Mouse (Mus musculus): ENCODE measurements at regions not wholly inside any gene's neighbourhood (a gene's known extent, or its start where the extent isn't known, plus 50 kb on each side); places are given as distances from the start of the nearest gene placed in this dataset.
"Not testable (repeated sequence)": the region's sequence is repeated elsewhere in the genome, so short reads cannot be mapped to it uniquely, and the experiment has no call there.

DNA sequence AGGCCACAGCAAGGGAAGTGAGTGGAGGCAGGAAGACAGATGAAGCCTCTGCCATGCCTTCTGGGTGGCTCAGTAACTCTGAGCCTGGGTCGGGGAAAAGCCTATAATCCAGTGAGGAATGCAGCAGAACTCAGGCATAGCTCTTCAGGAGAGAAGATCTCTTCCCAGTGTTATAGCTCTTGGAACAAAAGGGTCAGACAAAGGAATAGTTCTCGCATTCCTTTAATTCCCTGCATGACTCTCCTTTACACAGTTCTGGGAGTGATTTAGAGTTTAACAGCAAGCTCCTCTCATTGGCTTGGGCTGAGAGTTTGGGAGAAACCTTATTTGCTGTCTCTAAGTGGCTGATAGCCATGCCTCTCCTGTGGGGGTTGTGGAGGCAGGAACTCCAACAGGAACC is 352.0 kb upstream of the Tacstd2 start:
- no peak for DNase-seq
- Histone ChIP-seq H3K36me3 (ENCODE audit: control insufficient read depth, insufficient read depth, low read length) (no peaks in the 10 kb centered on the region), H3K4me3 (no peak overlapping the region), H3K9ac (ENCODE audit: low read depth, low read length) (no peak overlapping the region), H3K79me2 (replicated peaks; ENCODE audit: control insufficient read depth, insufficient read depth, low read length) (no peaks in the 10 kb centered on the region), H3K4me1 (ENCODE audit: control insufficient read depth, insufficient read depth, low read length) (no peaks in the 10 kb centered on the region), H3K27ac (no peak overlapping the region), H3K27me3 (ENCODE audit: control insufficient read depth, insufficient read depth, low read length) (no peaks in the 10 kb centered on the region)
- 67% methylated on average over 2 of the region's 2 CpGs for WGBS
- intact Hi-C loops (cut with DNase I), result no loop called here
- TF ChIP-seq POLR2A (IDR thresholded peaks at IDR 0.05; ENCODE audit: insufficient read depth, low read depth, low read length) (no peak), EP300 (IDR thresholded peaks at IDR 0.05; ENCODE audit: insufficient read depth, low read depth, low read length) (no peak), CTCF (IDR thresholded peaks at IDR 0.05) (no peak)

DNA sequence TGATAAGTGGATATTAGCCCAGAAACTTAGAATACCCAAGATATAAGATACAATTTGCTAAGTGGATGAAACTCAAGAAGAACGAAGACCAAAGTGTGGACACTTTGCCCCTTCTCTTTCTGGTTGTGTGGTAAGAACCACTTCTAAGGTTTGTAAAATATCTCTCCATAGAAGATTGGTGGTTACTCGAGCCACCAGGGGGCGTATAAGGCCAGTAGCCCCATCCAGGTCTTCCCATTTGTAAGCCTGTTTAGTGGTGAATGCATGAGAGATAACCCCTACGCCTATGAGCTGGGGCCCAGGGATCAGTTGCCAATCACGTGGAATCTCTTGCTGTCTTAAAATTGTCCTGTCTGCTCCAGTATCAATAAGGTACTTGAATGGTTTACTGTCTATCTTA is 349.3 kb upstream of the Tacstd2 start:
- no peaks in the 10 kb centered on the region for H3K4me1 ChIP-seq (ENCODE audit: control insufficient read depth, insufficient read depth, low read length)
- H3K27ac ChIP-seq, result no peak overlapping the region
- 70% methylated on average over 5 of the region's 5 CpGs for WGBS
- DNase-seq, result no peak
- no peak for TF ChIP-seq CTCF (IDR thresholded peaks at IDR 0.05)
- TF ChIP-seq POLR2A (IDR thresholded peaks at IDR 0.05; ENCODE audit: insufficient read depth, low read depth, low read length), result no peak
- TF ChIP-seq EP300 (IDR thresholded peaks at IDR 0.05; ENCODE audit: insufficient read depth, low read depth, low read length), result no peak
- intact Hi-C loops (cut with DNase I), result no loop called here
- H3K9ac ChIP-seq (ENCODE audit: low read depth, low read length), result no peak overlapping the region
- no peaks in the 10 kb centered on the region for H3K36me3 ChIP-seq (ENCODE audit: control insufficient read depth, insufficient read depth, low read length)
- H3K27me3 ChIP-seq (ENCODE audit: control insufficient read depth, insufficient read depth, low read length), result no peaks in the 10 kb centered on the region
- H3K4me3 ChIP-seq, result no peak overlapping the region
- H3K79me2 ChIP-seq (replicated peaks; ENCODE audit: control insufficient read depth, insufficient read depth, low read length), result no peaks in the 10 kb centered on the region

DNA sequence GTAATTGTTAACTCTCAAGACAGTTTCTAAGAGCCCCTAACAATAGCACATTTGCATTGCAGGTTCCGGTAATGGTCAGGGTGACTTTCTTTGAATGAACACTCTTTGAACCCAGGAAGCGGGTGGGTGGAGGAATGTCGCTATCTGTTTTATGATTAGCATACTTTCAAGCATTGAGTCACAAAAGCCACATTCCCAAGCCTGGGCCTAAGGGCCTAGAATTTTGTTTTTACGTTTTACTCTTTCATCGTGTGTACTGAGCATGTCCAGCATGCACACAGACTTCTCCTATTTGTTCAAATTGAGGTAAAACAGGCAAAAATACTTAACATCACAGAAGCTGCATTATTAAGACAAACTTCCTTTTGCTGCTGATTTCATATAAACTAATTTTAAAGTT is 345.9 kb upstream of the Tacstd2 start:
- intact Hi-C loops (cut with DNase I); H3K4me3 ChIP-seq; H3K4me1 ChIP-seq (ENCODE audit: control insufficient read depth, insufficient read depth, low read length); DNase-seq; H3K79me2 ChIP-seq (replicated peaks; ENCODE audit: control insufficient read depth, insufficient read depth, low read length); H3K27me3 ChIP-seq (ENCODE audit: control insufficient read depth, insufficient read depth, low read length); H3K27ac ChIP-seq; H3K36me3 ChIP-seq (ENCODE audit: control insufficient read depth, insufficient read depth, low read length); H3K9ac ChIP-seq (ENCODE audit: low read depth, low read length): not testable (repeated sequence)
- WGBS, result 83% methylated on average over 5 of the region's 5 CpGs

DNA sequence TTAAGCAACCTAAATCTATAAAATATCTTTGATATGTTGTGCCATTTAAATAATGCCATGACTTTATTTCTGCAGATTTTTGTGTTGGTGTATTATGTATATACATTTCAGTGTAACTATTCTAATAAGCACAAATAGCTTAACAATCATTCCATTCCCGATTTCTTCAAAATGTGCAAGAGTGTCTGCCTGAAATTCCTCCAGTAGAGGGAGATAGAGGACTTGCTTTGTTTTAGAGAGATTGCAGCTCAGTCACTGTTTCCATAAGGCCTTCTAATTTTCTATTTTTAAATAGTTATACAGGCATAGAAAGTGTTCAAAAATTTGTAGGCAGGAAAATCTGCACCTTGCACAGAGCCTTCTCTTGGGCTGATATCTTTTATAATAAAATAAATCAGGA is 322.3 kb upstream of the Tacstd2 start:
- H3K79me2 ChIP-seq (replicated peaks; ENCODE audit: control insufficient read depth, insufficient read depth, low read length); H3K4me3 ChIP-seq; H3K4me1 ChIP-seq (ENCODE audit: control insufficient read depth, insufficient read depth, low read length); H3K9ac ChIP-seq (ENCODE audit: low read depth, low read length); DNase-seq; H3K27ac ChIP-seq; H3K36me3 ChIP-seq (ENCODE audit: control insufficient read depth, insufficient read depth, low read length); H3K27me3 ChIP-seq (ENCODE audit: control insufficient read depth, insufficient read depth, low read length); intact Hi-C loops (cut with DNase I): not testable (repeated sequence)
- TF ChIP-seq CTCF (IDR thresholded peaks at IDR 0.05), result peak; percentile 40
- WGBS, result 18% methylated on average over 1 of the region's 1 CpGs

DNA sequence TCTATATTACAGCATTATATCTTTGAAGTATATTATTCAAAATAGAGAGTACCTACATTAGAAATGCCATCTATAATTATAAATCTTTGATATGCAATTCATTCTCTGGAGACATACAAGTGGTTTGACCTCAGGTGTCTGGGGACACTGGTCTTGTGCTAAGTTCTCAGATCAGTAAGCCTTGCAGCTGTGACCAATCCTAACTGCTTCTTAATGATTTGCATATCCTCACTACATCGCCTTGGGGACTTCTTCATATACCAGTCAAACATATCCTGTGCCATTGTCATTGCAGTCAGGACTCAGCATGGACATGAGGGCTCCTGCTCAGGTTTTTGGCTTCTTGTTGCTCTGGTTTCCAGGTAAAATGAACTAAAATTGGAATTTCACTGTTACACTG is 303.9 kb upstream of the Tacstd2 start:
- H3K4me3 ChIP-seq; intact Hi-C loops (cut with DNase I); H3K4me1 ChIP-seq (ENCODE audit: control insufficient read depth, insufficient read depth, low read length); H3K79me2 ChIP-seq (replicated peaks; ENCODE audit: control insufficient read depth, insufficient read depth, low read length); H3K27ac ChIP-seq; H3K27me3 ChIP-seq (ENCODE audit: control insufficient read depth, insufficient read depth, low read length); H3K9ac ChIP-seq (ENCODE audit: low read depth, low read length); DNase-seq; H3K36me3 ChIP-seq (ENCODE audit: control insufficient read depth, insufficient read depth, low read length): not testable (repeated sequence)
- 49% methylated on average over 1 of the region's 1 CpGs for WGBS

DNA sequence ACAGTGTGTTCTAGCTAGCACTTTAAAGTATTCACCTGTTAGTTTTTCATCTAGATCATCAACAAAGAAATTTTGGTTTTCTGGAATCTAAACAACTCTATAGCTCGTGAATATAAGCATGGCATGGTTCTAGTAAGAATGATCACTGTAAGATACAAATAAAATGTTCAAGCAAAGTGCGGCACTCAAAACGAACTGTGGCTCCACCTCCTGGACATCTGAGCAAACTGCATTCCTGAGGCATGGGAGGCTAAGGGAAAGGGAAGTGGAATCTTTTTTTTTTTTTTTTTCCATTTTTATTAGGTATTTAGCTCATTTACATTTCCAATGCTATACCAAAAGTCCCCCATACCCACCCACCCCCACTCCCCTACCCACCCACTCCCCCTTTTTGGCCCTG is 276.9 kb upstream of the Tacstd2 start:
- not testable (repeated sequence) for H3K27ac ChIP-seq; DNase-seq; H3K4me1 ChIP-seq (ENCODE audit: control insufficient read depth, insufficient read depth, low read length); H3K9ac ChIP-seq (ENCODE audit: low read depth, low read length); H3K79me2 ChIP-seq (replicated peaks; ENCODE audit: control insufficient read depth, insufficient read depth, low read length); H3K4me3 ChIP-seq; H3K27me3 ChIP-seq (ENCODE audit: control insufficient read depth, insufficient read depth, low read length); H3K36me3 ChIP-seq (ENCODE audit: control insufficient read depth, insufficient read depth, low read length)
- intact Hi-C loops (cut with DNase I), result loop anchor here (5.0 kb wide), 1 partner anchor 265 kb away; no protein-coding TSS in a partner anchor
- TF ChIP-seq CTCF (IDR thresholded peaks at IDR 0.05), result peak; percentile 55
- 10% methylated on average over 3 of the region's 3 CpGs for WGBS

DNA sequence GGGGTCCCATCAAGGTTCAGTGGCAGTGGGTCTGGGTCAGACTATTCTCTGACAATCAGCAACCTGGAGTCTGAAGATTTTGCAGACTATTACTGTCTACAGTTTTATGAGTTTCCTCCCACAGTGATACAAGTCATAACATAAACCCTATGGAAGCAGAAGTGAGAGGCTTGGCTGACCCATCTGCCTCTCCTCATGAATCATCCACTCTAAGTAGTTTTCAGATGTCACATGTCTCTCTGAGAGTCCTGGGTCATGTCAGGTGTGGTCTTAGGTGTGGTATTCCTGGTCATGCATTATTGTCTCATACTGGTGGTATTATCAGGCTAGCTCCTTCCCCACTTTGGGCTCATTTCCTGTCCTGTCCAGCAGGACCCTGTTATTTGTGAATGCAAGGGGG is 255.8 kb upstream of the Tacstd2 start:
- TF ChIP-seq POLR2A (IDR thresholded peaks at IDR 0.05; ENCODE audit: insufficient read depth, low read depth, low read length), result no peak
- TF ChIP-seq EP300 (IDR thresholded peaks at IDR 0.05; ENCODE audit: insufficient read depth, low read depth, low read length), result no peak
- no peak for TF ChIP-seq CTCF (IDR thresholded peaks at IDR 0.05)
- no peaks in the 10 kb centered on the region for H3K27me3 ChIP-seq (ENCODE audit: control insufficient read depth, insufficient read depth, low read length)
- intact Hi-C loops (cut with DNase I), result no loop called here

More for the DNA sequence above, 255.8 kb upstream of the Tacstd2 start:
- Histone ChIP-seq H3K36me3 (ENCODE audit: control insufficient read depth, insufficient read depth, low read length) (no peaks in the 10 kb centered on the region), H3K9ac (ENCODE audit: low read depth, low read length) (no peak overlapping the region), H3K4me3 (no peak overlapping the region), H3K79me2 (replicated peaks; ENCODE audit: control insufficient read depth, insufficient read depth, low read length) (no peaks in the 10 kb centered on the region), H3K27ac (no peak overlapping the region), H3K4me1 (ENCODE audit: control insufficient read depth, insufficient read depth, low read length) (no peaks in the 10 kb centered on the region)
- no peak for DNase-seq
